Mouse (Mus musculus): ENCODE data around the gene Il6. TPM values are rescaled to one million over a fixed set of nuclear protein-coding genes. Genes with fewer than 3 reads are reported as not detected.
"Not testable (repeated sequence)": the region's sequence is repeated elsewhere in the genome, so short reads cannot be mapped to it uniquely, and the experiment has no call there.

Il6 gene
- polyA plus RNA-seq, 1 experiment from 2014 or later, result not detected

GRCm38 (mm10) chr5:30039324-30039723 lies 26.4 kb downstream of the Il6 start:
- not testable (repeated sequence) for ATAC-seq (ENCODE audit: low FRiP score, low read depth); H3K4me1 ChIP-seq (replicated peaks); H3K27me3 ChIP-seq; H3K9me3 ChIP-seq; H3K36me3 ChIP-seq; H3K4me2 ChIP-seq; H3K4me3 ChIP-seq; H3K9ac ChIP-seq; H3K27ac ChIP-seq (replicated peaks)
- 91% methylated on average over 5 of the region's 5 CpGs for whole genome bisulfite sequencing

GRCm38 (mm10) chr5:30039841-30040240 lies 26.9 kb downstream of the Il6 start:
- not testable (repeated sequence) for H3K27me3 ChIP-seq; H3K4me1 ChIP-seq (replicated peaks); H3K9me3 ChIP-seq; H3K4me3 ChIP-seq; ATAC-seq (ENCODE audit: low FRiP score, low read depth); H3K27ac ChIP-seq (replicated peaks); H3K36me3 ChIP-seq; H3K4me2 ChIP-seq; H3K9ac ChIP-seq
- WGBS, result 89% methylated on average over 4 of the region's 4 CpGs

GRCm38 (mm10) chr5:30058216-30058731 lies 45.4 kb downstream of the Il6 start:
- ATAC-seq (ENCODE audit: low FRiP score, low read depth), result no peak
- Histone ChIP-seq H3K27ac (replicated peaks) (no peak overlapping the region), H3K9ac (no peak overlapping the region), H3K9me3 (no peaks in the 10 kb centered on the region), H3K36me3 (peaks cover 20% of the 10 kb centered on the region; the same call in 1 of the 2 replicates), H3K4me3 (no peak overlapping the region), H3K4me2 (no peak overlapping the region), H3K27me3 (no peaks in the 10 kb centered on the region), H3K4me1 (replicated peaks) (no peaks in the 10 kb centered on the region)
- WGBS, result 56% methylated on average over 6 of the region's 6 CpGs

- not testable (repeated sequence) for H3K4me2 ChIP-seq; ATAC-seq (ENCODE audit: low FRiP score, low read depth)
Observed at GRCm38 (mm10) chr5:30059607-30060006, 46.7 kb downstream of the Il6 start.

GRCm38 (mm10) chr5:30067726-30068125 lies 54.8 kb downstream of the Il6 start:
- ATAC-seq (ENCODE audit: low FRiP score, low read depth), result no peak
- H3K4me2 ChIP-seq, result no peak overlapping the region
- H3K27ac ChIP-seq (replicated peaks), result no peak overlapping the region
- no peak overlapping the region for H3K9ac ChIP-seq
- H3K4me1 ChIP-seq (replicated peaks), result peaks cover 8% of the 10 kb centered on the region
- no peaks in the 10 kb centered on the region for H3K9me3 ChIP-seq
- no peak overlapping the region for H3K4me3 ChIP-seq
- 73% methylated on average over 6 of the region's 6 CpGs for whole genome bisulfite sequencing
- peaks cover 19% of the 10 kb centered on the region for H3K36me3 ChIP-seq
- no peaks in the 10 kb centered on the region for H3K27me3 ChIP-seq

More at GRCm38 (mm10) chr5:30059607-30060006, 46.7 kb downstream of the Il6 start:
- peaks cover 23% of the 10 kb centered on the region; the same call in 1 of the 2 replicates for H3K36me3 ChIP-seq
- H3K4me1 ChIP-seq (replicated peaks); H3K27ac ChIP-seq (replicated peaks); H3K9me3 ChIP-seq; H3K4me3 ChIP-seq; H3K9ac ChIP-seq; H3K27me3 ChIP-seq: not testable (repeated sequence)
- WGBS, result 65% methylated on average over 5 of the region's 5 CpGs

Other genes starting within 250 kb of the Il6 start
- gene Tyms, start 60.5 kb downstream of the Il6 start, polyA plus RNA-seq (2015; fragmentation: Nextera tagmentation; extraction: Ambion mirVana), result 52.5 and 59.1 TPM in 2 replicates
- gene Garem2, start 92.0 kb downstream of the Il6 start, polyA plus RNA-seq (2015; fragmentation: Nextera tagmentation; extraction: Ambion mirVana), result 11.5 and 13.7 TPM in 2 replicates
- gene 3110082J24Rik, start 93.0 kb downstream of the Il6 start, polyA plus RNA-seq (2015; fragmentation: Nextera tagmentation; extraction: Ambion mirVana), result 3.2 and 5.3 TPM in 2 replicates
- gene Hadha, start 142.0 kb downstream of the Il6 start, polyA plus RNA-seq (2015; fragmentation: Nextera tagmentation; extraction: Ambion mirVana), result 68.9 and 75.8 TPM in 2 replicates
- 56.5 and 63.8 TPM in 2 replicates for gene Hadhb, start 142.1 kb downstream of the Il6 start, polyA plus RNA-seq (2015; fragmentation: Nextera tagmentation; extraction: Ambion mirVana)
- not detected in 2 replicates for gene Adgrf3, start 192.6 kb downstream of the Il6 start, polyA plus RNA-seq (2015; fragmentation: Nextera tagmentation; extraction: Ambion mirVana)
- gene Selenoi, start 219.5 kb downstream of the Il6 start, polyA plus RNA-seq (2015; fragmentation: Nextera tagmentation; extraction: Ambion mirVana), result 24.8 and 25.0 TPM in 2 replicates

Data from hindbrain, embryonic 15.5 days (tissue).